Mouse (Mus musculus): ENCODE measurements at regions not wholly inside any gene's neighbourhood (a gene's known extent, or its start where the extent isn't known, plus 50 kb on each side); places are given as distances from the start of the nearest gene placed in this dataset.

GRCm38 (mm10) chr6:141027787-141028186 lies 221.3 kb upstream of the Pde3a start:
- DNase-seq (ENCODE audit: low read depth), result no peak

GRCm38 (mm10) chr6:141034824-141035223 lies 214.2 kb upstream of the Pde3a start:
- DNase-seq (ENCODE audit: low read depth), result no peak

DNA sequence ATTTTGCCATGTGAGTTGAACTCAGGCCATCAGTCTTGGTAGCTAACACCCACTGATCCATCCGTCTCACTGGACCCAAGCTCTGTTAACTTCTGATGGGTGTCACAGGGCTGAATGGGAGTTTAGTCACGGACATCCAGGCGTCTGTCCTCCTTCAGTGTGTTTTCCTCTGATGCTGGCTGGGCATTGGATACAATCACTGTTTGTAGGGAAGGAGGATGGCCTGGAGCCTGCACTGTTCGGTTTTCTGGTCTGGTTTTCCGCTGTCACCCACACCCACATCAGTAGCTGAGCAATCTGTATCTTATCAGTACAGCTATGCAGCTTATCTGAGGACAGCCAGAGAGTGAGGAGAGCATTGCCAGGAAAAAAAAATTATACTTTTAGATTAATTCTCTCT lies 207.7 kb upstream of the Pde3a start:
- no peak for DNase-seq (ENCODE audit: low read depth)

DNA sequence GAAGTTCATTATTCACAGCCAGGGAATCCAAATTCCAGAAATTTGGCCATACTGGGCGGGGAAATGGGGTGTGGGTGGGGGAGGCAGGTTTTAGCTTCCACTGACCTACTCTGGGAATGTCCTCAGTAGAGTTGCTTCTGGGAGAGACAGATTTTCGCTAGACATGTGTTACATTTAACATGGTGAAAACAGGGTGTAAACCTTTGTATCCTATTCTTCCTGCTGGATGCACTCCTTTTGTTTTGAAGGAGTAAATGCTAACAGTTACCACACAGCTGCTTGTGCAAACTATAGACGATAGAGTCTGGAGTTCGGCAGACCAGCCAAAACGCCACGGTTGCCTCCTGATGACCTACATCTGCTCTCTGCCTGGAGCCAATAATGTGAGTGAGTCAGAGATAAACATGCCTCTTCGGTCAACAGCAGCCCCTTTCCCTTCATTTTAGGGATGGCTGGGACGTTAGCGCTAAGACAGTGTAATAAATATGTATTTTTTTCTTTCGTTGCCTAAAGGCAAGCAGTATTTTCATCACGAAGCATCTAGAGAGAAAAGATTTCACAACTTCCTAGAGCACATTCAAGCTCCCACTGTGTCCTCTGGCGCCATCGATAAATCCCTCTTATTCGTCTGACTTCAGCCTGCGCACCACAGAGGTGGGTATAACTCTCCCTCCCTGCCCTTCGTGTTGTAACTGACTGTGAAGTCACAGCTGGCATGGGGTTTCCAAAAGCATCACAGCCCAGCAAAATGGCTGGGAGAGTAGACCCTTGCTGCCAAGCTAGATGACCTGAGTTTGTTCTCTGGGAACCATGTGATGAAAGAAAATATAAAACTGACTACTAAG lies 207.1 kb upstream of the Pde3a start:
- no peak for DNase-seq (ENCODE audit: low read depth)

DNA sequence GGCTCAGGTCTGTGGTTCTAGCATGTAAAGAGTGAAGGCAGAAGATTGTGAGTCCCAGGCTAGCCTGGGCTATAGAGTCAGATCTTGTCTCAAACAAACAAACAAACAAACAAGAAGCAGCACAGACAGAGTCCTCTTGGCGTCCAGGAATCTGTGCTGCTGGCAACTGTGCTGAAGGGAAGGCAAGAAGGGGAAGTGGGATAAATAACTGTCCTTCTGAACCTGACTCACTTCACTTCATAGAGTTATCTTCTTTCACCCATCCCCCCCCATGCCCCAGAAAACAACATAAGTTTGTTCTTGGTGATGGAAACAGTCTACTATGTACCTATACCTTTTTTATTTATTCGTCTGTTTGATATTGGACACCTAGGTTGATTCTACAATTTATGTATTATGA lies 200.8 kb upstream of the Pde3a start:
- no peak for DNase-seq (ENCODE audit: low read depth)

- DNase-seq (ENCODE audit: low read depth), result no peak
These were observed 198.9 kb upstream of the Pde3a start for GRCm38 (mm10) chr6:141050038-141050684.

GRCm38 (mm10) chr6:141054026-141054425 lies 195.0 kb upstream of the Pde3a start:
- DNase-seq (ENCODE audit: low read depth), result no peak

DNA sequence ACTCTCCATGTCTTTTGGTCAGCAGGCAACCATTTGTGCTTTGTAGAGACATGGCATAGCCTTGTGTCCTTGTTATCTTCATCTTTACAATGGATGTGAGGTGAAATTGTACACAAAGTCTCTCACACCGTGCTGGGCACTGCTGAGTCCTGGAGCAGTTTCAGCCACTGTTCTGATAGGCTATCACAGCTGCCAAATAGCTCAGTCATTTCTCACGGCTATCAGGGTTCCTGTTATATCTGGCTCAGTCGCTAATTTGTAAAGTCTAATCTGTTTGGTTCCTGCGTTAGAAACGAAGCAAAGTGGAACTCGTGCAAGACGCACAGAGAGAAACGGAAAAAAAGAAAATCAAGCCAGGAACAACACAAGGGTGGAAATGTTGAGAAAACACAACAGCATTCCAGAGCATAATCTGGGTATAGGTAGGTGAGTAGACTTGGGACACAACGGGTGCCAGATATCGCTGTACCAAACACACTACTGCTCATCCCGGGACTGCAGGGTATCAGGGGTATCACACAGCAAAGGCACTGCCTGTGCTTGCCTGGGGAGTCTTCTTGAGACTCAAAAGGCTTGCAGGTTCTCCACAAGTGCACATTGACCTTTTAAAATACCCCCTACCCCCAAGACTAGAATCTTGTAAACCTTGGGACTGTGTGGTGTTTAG lies 189.7 kb upstream of the Pde3a start:
- no peak for DNase-seq (ENCODE audit: low read depth)

GRCm38 (mm10) chr6:141065724-141066123 lies 183.3 kb upstream of the Pde3a start:
- no peak for DNase-seq (ENCODE audit: low read depth)

DNA sequence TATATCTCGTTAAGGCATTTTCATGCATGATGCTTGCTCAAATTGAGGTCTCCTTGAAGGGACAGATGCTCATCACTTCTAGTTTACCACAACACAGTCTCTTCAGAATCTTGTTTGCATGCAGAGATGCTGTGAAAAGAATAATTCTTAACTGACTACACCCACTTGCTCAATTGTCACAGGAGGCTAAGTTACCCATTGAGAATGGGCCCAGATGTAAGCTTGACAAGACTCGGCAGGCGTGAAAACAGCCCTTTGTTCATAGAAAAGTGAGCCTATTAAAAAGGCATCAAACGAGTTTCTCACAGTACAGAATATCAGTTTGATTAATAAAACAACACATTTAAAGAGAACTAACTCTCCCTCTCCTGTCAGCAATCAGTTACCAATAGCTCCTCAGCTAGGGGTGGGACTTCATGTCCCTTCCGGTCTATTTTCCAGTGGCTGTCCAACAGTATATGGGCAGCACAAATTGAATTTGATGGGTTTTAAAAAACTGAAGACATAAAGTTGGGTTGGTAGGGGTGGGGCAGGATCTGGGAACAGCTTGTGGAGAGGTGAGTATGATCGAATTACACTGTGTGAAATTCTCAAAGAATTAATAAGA lies 180.1 kb upstream of the Pde3a start:
- DNase-seq (ENCODE audit: low read depth), result no peak

DNA sequence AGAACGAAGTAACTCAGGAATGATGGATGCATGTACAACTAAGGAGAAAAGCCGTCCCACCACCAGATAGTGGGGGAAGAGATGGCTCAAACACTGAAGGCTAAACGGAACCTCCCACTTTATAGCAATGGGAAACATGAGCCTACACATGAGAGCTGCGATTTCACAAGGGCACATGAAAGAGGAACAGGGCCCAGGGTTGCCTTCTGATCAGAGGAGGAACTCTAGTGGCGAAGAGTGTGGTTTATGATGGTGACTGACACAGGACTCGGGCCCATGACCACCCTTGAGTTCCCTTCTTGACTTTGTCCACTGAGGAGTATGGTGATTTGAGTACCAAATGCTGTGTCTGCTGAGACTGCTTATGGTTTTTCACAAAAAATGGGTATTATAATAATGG lies 179.2 kb upstream of the Pde3a start:
- no peak for DNase-seq (ENCODE audit: low read depth)

DNA sequence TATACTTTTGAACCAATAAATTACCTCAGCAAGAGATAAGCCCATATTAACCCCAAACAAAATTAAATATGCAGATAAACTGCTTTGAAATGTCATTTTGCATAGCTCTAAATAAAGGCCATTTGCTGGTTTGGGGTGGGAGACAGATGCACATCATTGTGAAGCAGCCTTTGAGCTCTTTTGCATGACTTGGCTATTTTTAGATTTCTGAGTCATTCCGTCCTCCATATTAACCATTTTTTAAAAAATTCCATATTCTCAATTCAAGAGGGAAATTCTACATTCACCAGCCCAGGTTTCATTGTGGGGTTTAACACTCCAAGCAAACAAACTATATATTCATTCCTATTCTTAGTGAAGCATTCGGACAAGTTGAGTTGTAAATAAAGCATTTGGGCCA lies 177.6 kb upstream of the Pde3a start:
- no peak for DNase-seq (ENCODE audit: low read depth)

DNA sequence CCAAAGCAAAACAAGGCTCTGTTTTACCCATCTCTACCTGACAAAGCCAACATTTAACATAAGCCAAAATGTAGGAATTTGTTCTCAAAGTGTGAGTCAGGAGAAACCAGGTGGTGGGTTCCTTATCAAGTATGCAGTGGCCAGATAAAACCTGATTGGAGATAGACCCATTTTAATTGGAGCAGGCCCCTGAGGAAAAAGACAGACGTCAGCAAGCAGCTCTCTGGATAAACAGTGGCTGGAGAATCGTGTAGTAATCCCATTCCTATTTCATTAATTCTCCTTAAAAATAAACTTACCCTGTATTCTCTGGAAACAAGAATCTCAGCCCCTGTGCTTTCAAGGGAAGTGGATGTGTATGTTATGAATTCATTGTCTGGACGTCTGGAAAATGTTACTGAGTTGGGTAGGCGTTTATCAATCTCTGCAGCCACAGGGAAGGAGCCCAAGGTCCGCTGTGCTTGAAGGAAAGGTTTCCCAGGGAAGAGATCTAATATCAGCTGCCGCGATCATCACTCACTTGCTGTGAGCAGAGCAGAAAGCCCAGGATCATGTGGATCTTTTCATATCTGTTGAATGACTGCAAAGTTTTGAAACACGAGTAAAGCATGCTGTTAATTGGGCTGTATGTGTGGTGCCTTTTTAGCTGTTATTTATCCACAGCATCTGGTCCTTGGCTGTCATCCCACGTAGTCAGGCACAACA lies 157.8 kb upstream of the Pde3a start:
- DNase-seq (ENCODE audit: low read depth), result no peak

- no peak for DNase-seq (ENCODE audit: low read depth)
These were observed 157.3 kb upstream of the Pde3a start for GRCm38 (mm10) chr6:141091781-141092140.

GRCm38 (mm10) chr6:141097338-141098122 lies 151.5 kb upstream of the Pde3a start:
- DNase-seq (ENCODE audit: low read depth), result no peak

- no peak for DNase-seq (ENCODE audit: low read depth)
These were observed 130.8 kb upstream of the Pde3a start for GRCm38 (mm10) chr6:141118287-141118686.

DNA sequence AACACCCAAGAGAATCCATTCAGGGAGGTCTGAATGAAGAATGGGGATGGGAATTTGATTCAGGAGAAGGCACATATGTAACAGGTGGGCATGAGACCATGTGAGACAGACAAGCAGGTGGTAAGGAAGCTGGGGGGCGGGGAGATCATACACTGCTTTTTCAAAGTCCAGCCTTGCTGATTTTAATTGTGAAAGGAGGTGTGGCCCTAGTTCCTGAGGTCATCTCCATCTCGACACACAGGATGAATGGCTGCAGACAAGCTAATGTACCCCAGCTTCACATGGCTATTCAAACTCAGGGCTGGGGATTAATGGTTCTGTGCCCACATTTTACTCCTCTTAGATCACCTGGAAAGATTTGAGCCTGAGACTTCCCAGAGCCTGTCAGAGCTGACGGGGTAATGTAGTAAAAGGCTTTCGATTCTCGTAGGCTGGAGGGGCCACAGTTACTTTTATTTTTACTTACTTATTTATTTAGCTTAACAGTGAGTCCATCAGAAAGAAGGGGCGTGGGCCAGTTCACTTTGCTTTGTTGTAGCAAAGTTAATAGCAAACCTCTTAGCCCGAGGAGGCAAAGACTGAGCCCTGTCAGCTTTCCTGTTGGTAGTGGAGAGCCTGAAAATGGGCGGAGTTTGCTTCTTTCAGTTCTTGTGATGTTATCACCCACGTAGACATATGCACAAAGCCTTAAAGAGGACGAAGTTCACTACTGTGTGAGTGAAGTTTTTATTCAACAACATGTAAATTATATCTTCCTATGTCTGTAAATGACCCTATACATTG lies 122.3 kb upstream of the Pde3a start:
- DNase-seq (ENCODE audit: low read depth), result no peak

DNA sequence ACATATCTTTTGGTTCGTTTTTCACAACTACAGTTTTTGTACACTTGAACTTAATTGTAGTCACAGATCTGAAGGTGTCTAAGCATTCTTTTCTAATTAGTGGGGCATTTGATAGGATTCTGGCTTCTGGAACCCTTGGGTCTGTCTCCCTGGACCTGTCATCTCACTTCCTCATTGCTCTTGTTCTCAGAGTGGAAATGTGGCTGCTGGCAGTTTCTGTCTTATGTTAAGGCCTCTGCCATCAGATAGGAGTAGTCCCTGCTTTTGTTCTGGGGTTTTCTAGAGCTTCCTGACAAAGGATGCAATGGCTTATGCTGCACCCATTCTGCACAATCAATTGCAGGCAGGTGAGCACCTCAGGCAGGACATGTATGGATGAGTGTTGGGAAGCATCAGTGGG lies 119.5 kb upstream of the Pde3a start:
- no peak for DNase-seq (ENCODE audit: low read depth)

GRCm38 (mm10) chr6:141134176-141134575 lies 114.9 kb upstream of the Pde3a start:
- no peak for DNase-seq (ENCODE audit: low read depth)

DNA sequence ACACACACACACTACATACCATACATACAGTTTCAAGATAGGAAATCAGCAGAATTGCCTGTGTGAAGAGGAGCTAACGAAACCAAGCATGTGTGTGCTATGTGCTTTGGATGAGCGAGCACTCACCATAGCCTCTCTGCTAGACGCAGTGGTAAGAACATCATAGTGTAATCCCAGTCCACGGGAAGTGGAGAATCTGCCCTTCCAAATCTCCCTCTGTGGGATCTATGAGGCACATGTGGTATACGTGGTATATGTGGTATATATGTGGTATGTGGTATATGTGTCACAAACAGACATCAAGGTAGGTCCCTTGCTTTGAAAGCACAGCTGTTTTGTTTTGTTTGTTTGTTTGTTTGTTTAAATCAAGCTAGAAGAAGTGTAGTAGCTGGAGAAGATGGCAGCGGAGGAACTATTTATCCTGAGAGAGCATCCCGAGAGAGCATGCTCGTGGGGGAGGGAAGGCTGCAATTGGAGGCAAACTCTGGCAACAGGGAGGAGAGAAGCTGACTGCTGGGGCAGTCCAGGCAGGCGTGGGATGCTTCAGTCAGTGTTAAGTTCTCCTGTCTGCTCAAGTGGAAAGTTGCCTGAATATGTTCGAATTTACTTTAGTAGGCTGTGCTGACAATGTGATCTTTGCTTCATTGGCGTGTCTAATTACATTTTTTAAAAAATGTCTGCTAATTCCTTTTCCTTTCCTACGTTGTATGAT lies 112.2 kb upstream of the Pde3a start:
- no peak for DNase-seq (ENCODE audit: low read depth)
